Mouse (Mus musculus) left cerebral cortex, postnatal 36 days (tissue): ENCODE measurements around the gene Fyttd1. TPM values are rescaled to one million over a fixed set of nuclear protein-coding genes. Genes with fewer than 3 reads are reported as not detected.
"Not testable (repeated sequence)": the region's sequence is repeated elsewhere in the genome, so short reads cannot be mapped to it uniquely, and the experiment has no call there.

ENCODE experiments used
- DNase-seq, 2 experiments: peaks; one replicate each; pipeline ENCODE4 v3.0.0; 2021 to 2022; ENCODE audit warnings: low spot score in 2 of 2, mixed read lengths in 1 of 2
- intact Hi-C: fragments of 180-260 bp; cut with DNase I; formaldehyde crosslinking; loops from one replicate; pipeline ENCODE4 v1.15.1; 2025
- total RNA-seq, 2 experiments: library from RNA; stranded (reverse); gene quantifications; 2 replicates each; pipeline ENCODE4 v1.2.3; 2021

Fyttd1 gene
- total RNA-seq, 2 experiments from 2014 or later: 115 to 121 TPM

DNA sequence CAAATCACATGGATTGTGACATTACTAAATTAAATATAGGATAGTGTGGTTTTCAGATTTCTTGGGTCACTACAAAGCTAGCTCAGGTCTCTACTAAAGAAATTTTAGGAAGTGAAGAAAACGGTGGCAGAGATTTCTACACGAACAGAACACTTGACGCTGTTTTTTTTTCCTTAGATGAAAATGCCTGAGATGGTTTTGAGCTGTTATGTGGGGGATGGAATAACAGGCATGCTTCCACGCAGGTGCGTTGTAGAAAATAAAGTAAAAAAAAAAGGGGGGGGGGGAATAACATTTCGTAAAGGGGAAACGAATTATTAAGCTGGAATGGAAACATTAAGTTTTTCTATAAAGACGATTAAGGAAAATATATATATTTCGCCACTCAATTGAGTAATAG is 469 bp upstream of the Fyttd1 start:
- DNase-seq: no peak
- intact Hi-C loops: loop anchor here (1.0 to 5.0 kb wide), 3 partner anchors 9 to 505 kb away; partner anchors contain the start of genes Smbd1 and Zfp148

DNA sequence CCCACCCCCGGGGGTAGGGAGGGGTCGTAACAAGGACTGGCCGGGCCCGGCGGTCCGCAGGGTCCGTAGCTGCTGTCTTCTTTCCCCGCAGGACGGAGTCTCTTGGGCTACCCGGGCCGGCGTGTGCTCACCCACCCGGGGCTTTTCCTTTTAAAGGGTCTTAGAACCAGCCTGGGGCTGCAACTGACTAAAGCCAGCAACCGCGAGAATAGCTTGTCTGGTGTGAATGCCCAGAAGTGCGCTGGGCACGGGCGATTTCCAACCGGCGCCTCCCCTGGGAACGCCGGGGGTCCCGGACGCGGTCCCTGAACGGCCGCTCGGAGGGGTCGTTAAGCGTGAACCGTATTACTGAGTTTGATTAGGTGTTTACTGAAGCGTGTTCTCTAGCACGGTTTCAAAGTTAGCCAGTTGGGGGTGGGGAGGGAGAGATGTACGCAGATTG is 878 bp downstream of the Fyttd1 start:
- no peak for DNase-seq
- intact Hi-C loops: loop anchor here (5.0 kb wide), 2 partner anchors 66 to 504 kb away; partner anchors contain the start of genes Smbd1 and Zfp148

DNA sequence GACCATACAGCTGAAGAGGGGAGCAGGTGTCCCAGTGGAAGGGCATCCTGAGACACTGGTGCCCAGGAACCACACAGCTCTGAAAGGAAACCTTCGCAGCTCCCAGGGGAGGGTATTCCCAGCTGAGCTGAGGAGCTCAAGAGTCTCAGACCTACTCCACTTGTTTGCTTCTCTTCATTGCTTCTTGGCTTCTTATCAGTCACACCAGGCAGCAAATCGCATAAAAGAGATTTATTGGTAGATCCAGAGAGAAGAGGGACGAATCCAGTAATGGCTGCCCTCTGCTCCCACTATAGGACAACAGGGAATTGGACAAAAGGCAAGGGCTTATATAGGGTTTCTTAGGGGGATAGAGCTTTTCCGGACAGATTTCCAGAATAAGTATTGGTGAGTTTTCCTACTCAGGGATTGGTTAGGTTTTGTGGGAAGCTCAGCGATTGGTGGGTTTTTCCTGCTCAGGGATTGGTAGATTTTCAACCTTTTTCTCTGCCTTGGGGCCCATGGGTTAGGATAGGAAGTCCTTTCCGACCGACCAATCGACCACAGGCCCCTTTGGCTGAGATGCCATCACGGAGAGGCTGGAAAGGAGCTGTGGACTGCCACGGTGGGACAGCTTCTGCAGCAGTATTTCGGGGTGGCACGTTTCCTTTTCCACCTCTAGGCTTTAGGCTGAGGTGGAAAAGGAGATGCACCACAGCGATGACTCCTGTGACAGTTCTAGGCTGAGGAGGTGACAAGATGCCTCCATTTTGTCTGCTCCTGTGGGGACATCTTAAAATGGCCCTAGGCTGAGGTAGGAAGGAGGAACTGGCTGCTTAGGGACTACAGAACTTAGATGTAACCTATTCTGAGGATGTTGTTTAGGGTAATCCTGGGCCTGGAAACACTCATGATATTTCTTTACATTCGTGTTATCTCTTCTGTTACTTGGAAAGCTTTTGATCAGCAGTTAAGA is 1.9 kb downstream of the Fyttd1 start:
- DNase-seq: no peak
- intact Hi-C loops: loop anchor here (5.0 kb wide), 2 partner anchors 67 to 503 kb away; partner anchors contain the start of genes Smbd1 and Zfp148

DNA sequence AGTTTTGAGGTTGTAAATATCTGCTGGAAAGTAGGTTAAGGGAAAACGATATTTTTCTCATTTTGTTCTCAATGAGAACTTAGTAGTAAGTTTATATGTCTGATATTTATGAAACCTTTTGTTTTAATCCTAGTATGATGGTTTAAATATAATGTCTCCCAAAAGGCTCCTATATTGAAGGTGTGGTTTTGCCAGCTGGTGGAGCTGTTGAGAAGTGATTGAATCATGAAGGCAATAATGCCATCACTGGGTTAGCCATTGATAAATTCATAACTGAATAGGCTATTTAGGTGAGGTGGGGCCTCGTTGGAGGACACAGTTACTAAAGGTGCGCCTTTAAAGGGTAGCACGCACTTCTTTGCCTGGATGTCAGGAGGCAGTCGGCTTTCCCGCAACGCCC is 4.2 kb downstream of the Fyttd1 start:
- no peak for DNase-seq
- intact Hi-C loops: no loop called here

DNA sequence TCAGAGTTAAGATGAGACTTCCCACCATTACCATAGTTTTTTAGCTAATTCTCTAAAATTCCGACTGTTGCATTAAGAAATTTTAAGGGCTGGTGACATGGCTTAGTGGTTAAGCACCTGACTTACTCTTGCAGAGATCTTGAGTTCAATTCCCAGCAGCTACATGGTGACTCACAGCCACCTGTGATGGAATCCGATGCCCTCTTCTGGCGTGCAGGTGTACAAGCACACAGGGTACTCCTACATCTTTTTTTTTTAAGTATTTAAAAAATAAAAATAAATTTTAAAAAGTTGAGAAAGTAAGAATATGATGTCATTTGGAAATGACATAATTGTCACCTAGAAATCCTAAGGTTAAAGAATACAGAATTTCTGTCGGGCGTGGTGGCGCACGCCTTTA is 10.7 kb downstream of the Fyttd1 start:
- intact Hi-C loops: no loop called here
- no peak for DNase-seq

DNA sequence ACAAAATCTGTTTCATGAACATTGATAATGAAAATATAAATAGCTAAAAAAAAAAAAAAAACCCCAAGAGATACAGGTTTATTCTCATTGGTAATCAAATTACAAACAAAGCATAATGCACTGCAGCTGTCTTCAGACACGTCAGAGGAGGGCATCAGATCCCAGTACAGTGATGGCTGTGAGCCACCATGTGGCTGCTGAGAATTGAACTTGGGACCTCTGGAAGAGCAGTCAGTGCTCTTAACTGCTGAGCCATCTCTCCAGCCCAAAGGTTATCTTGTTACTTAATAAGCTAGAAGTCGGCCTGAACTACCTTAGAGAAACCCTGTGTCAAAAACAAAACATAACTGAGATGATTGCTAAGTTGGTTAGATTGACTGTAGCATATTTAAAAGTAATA is 12.6 kb downstream of the Fyttd1 start:
- intact Hi-C loops: no loop called here
- no peak for DNase-seq

DNA sequence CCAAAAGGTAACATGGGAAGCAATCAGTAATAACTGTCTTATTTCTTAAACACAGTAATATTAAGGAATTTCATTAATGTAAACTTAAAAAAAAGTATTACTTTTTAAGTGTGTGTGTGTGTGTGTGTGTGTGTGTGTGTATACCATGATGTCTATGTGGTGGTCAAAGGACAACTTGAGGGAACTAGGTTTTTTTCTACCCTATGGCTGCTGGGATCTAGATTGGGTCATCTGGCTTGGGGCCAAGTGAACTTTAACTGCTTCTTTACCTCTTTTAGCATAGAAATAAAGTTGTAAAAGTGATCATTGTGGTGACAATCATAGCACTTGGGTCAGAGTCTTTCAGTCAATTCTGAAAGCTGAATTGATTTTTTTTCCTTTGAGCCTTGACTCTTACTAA is 18.8 kb downstream of the Fyttd1 start:
- intact Hi-C loops: no loop called here
- no peak for DNase-seq

DNA sequence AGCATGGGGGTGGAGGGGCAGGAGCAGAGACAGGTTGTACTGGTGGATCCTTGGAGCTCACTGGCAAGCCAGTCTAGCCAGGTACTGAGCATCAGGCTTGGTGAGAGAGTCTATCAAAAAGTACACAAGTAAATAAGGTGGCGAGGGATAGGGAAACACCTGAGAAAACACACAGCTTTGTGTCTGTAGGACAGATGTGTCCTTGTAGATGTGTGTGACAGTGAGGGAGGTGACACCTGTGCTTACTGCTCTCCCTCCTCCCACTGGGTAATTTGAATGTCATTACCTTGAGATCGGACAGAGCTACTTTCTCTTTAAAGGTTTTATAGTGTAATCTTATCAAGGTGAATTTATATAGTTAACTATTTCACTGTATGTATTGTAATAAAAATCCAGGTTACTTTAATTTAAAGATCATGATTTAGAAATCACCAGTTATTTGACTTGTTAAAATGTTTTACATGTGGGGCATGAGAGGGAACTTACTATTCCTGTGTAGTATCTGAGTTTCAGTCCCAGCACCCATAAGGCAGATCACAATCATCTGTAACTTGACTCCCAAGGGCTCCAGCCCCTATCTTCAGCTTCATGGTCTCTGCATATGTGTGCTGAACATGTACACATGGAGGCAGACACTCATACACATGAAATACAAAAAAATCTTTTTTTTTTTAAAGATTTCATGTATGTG is 24.2 kb downstream of the Fyttd1 start:
- intact Hi-C loops: no loop called here
- DNase-seq: no peak

DNA sequence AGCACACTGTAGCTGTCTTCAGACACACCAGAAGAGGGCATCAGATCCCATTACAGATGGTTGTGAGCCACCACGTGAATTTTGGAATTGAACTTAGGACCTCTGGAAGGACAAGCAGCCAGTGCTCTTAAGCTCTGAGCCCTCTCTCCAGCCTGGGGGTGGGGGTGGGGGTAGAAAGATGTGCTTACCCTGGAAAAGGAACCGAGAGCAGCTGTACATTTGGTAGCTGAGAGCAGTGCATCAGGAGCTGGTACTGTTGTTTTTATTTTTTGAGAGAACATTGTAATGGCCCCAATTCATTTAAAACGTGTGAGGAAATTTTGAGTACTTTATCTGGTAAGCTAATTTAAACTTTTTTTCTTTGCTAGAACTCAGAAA is 24.7 kb downstream of the Fyttd1 start:
- DNase-seq: no peak
- intact Hi-C loops: no loop called here

DNA sequence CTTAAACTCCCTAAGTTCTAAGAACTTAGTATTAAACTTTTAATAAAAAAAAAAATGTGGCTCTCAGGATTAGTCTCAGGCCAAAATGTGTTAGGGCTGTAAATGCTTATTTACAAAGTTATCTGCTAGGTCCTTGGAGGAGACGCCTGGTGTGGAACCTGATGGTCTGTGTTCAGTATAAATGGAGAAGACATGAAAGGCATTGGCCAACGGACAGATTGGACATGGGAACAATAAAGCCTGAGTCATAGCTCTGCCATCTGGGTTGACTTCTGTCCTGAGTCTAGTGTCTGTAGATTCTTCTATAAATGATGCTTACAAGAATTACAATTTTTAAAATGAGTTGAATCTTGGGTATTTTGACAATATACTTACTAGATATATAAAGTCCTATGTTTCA is 28.9 kb downstream of the Fyttd1 start:
- DNase-seq: no peak
- intact Hi-C loops: no loop called here

DNA sequence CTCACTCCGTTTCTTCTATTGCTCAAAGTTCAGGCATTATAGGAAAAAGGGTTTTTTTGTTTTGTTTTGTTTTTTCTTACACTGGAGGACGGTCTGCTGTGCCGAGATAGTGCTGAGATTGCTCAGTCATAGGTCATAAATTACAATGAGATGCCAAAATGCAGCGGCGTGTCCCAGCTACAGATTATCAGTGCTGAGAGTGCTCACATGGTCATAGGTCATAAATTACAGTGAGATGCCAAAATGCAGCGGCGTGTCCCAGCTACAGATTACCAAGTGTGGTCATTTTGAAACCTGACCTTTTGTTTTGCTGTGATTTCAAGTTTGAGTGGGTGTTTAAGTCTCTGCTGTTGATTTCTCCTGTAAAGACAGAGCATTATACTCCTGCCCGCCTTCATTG is 29.4 kb downstream of the Fyttd1 start:
- intact Hi-C loops: no loop called here
- DNase-seq: no peak

DNA sequence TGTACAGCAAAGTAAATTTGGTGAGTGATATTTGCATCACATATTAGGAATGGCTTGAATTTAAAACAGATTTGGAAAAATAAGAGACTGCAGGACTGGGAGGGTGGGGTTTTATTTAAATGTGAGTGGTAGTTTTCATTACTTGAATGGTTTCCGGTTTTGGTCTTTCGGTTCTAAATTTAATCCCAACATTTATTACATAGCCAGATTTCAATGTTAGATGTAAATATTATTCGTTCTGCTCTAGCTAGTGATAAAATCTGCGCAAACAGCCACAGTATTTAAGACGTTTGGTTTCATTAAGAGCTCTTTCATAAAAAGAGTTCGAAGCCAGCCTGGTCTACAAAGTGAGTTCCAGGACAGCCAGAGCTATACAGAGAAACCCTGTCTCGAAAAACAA is 35.9 kb downstream of the Fyttd1 start:
- no peak for DNase-seq
- intact Hi-C loops: no loop called here

DNA sequence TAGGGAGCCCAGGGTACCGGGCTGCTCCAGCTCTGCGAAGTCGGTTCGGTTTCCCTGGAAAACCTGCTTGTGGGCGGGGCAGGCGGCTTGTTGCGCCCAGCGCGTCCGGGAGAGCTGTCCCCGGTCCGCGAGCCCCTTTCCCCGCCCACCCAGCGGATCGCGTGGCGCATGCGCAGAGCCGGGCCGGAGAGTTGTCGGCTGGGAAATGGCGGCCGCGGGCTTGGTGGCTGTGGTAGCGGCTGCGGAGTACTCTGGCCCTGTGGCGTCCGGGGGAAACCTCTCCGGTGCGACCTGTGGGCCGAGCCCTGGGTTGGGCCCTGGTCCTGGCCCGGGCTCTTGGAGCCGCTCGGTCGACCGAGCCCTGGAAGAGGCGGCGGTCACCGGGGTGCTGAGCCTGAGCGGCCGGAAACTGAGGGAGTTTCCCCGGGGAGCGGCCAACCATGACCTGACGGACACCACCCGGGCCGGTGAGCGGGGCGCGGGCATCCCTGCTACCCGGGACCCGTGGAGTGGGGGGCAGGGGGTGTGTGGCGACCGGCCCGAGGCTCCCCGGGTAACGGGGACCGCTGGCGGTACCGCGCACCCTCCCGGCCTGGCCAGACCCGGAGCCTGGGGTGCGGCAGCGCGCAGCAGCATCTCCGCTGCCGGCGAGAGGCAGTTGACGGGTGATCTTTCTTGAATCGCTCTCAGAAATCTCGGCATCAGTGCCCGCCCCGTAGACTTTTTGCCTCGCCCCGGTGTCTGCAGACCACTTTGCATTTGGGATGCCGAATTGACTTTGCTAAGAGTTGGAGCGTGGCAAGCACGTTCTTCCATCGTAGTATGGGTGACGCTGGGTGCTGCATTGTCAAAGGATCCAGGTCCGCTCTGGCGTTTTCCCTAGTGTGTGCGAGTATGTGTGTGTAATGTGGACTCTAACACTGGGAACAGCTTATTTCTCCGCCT is 36.9 kb downstream of the Fyttd1 start, which contains the start of gene Lrch3:
Gene Lrch3 (plus strand): TSS at position 164 of the 945 bp plus-strand sequence.
- DNase-seq: peak; percentile 93 to 95

DNA sequence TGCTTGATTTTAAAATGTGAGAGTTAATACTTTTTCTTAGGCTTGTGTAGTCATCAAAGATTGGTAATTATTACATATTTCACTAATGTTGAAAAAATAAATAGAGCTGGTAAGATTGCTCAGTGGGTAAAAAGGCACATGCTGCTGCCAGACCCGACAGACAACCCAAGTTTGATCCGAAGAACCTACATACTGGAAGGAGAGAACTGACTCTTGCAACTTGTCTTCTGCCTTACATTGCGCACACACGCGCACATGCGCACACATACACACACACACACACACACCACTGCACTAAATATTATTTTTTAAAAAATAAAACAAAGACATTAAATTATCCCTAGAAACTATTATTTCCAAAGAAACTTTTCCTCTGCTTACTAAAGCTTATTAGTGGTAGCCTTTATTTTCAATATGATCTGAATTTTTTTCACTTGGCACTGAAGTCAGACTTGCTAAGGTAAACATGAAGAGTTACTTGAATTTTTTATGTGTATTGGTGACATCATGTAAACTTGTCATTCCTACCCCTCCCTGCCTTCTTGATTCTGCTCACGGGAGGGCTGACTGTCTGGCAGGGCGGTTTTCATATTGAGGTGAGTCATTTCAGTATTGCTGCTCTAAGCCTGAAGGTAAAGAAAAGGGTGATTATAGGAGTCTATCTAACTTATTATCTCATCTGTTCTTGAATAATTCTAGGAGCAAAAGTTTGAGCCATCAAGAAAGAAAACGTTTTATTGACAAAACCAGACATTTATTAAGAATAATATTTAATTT is 38.2 kb downstream of the Fyttd1 start:
- intact Hi-C loops: no loop called here
- DNase-seq: no peak

More for the DNA sequence above, 36.9 kb downstream of the Fyttd1 start, which contains the start of gene Lrch3:
- intact Hi-C loops: no loop called here

DNA sequence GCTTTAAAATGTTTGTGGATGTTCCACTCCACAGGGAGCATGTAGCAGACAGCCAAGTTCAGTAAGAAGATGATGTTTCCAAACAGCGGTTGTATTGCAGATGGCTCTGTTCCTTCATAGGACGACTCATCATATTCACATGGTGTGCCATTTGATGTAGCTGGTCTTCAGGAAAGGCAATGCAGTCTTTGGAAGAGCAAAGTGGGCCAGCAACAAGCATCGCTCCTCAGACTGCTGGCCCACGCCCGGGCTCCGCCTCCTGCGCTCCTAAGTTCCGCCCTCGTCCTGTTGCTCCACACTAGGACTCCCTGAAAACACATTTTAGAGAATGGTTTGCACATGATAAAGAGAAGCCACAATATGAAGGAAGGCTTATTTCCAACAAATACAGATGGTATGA is 49.3 kb downstream of the Fyttd1 start:
- DNase-seq, intact Hi-C loops: not testable (repeated sequence)

DNA sequence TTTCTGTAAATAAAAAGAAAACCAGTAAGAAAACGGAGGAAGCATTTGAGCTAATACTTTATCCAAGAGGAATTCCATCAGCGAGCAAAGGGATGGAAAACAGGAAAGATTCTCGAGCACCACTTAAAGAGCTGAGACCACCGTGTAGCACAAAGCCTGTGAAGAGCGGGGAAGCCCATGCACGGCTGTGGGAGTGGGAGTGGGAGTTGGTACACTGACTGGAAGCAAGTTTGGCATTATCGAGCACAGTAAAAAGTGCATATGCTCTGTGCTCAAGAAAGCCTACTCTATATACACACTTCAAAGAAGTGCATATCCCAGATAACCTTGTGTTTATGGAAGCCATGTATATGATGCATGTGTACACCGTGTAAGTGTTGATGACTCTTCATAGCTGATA is 49.7 kb downstream of the Fyttd1 start:
- DNase-seq: no peak
- intact Hi-C loops: no loop called here

DNA sequence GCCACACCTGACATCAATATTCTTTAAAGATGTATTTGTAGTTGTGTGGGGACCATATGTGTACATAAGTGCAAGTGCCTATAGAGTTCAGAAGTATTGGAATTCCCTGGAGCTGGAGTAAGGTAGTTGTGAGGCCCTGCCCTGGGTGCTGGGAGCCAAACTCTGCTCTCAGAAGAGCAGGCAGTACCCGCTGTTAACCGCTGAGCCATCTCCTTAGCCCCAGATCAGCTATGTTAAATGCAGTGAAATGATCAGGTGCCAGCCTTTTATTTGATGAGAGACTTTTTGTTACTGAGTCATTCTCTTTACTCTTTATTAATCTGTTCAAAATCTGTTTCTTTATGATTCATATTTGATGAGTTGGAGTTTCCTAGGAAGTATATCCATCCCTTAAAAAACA is 52.6 kb downstream of the Fyttd1 start:
- intact Hi-C loops: no loop called here
- DNase-seq: no peak

DNA sequence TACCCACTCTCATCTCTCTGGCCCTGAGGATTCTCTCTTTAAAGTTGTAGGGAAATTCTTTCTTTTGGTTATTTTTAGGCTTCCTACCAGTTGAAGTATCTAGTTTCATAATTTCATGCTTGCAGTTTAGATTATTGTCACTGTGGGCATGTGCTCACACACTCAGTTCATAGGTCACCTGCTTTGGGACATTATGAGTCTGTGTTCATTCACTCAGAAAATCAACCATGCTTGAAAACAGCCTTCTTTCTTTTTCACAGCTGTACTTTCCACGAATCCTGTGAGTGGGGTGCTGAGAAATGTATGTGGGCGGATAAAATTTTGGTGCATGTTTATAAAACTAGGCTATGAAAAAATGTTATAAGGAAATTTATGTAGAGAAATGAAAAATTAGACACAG is 57.2 kb downstream of the Fyttd1 start:
- DNase-seq: no peak
- intact Hi-C loops: no loop called here

DNA sequence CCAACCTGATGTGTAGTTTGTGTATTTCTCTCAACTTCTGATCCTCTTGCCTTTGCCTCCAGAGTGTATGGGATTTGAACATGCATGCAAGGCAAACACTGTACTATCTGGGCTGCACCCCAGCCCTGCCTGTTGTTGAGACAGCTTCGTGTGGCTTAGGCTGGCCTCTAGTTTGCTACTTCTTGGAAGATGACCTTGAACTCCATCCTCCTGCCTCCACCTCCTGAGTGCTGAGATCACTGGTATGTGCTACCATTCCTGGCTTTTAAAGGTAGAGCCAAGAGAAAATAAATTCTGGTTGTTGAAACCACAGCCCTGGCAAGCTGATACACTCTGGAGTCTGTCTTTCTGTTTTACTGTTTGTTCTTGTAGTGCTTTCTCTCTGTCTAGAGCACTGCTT is 57.8 kb downstream of the Fyttd1 start:
- intact Hi-C loops: no loop called here

More for the DNA sequence above, 57.8 kb downstream of the Fyttd1 start:
- DNase-seq: no peak
